Mouse (Mus musculus) megakaryocyte, adult 5-6 weeks (primary cell): ENCODE results near the gene Csrnp3. TPM values are rescaled to one million over a fixed set of nuclear protein-coding genes. Genes with fewer than 3 reads are reported as not detected.

Source experiments
- ATAC-seq: 2 replicates; pipeline ENCODE4 v1.8.0; 2016; ENCODE audit warnings: mild to moderate bottlenecking, inconsistent platforms; ENCODE audit not compliant: poor library complexity, severe bottlenecking
- total RNA-seq, 2 experiments: library from RNA; stranded (forward) in 1 of 2; stranded (reverse) in 1 of 2; fragments of 153-499, 151-499 nt in 1 of 2; fragments of 221-1000, 200-1000 nt in 1 of 2; gene quantifications; 2 replicates each; pipeline versions ENCODE4 v1.2.3 to v1.2.4; 2015 to 2017

Csrnp3 gene
- total RNA-seq, 2 experiments from 2014 or later, result not detected

- ATAC-seq, result no peak
These were observed 94.8 kb downstream of the Csrnp3 start for GRCm38 (mm10) chr2:65940351-65940750.

GRCm38 (mm10) chr2:65942346-65942745 lies 96.8 kb downstream of the Csrnp3 start:
- no peak for ATAC-seq

GRCm38 (mm10) chr2:65948808-65949207 lies 103.2 kb downstream of the Csrnp3 start:
- no peak for ATAC-seq

- ATAC-seq, result no peak
These were observed 108.3 kb downstream of the Csrnp3 start for GRCm38 (mm10) chr2:65953726-65954340.

GRCm38 (mm10) chr2:65955804-65956203 lies 110.2 kb downstream of the Csrnp3 start:
- ATAC-seq, result no peak

GRCm38 (mm10) chr2:65956727-65957126 lies 111.2 kb downstream of the Csrnp3 start:
- no peak for ATAC-seq

GRCm38 (mm10) chr2:65963420-65963819 lies 117.9 kb downstream of the Csrnp3 start:
- no peak for ATAC-seq

GRCm38 (mm10) chr2:65968810-65969209 lies 123.2 kb downstream of the Csrnp3 start:
- ATAC-seq, result no peak

GRCm38 (mm10) chr2:65973907-65974306 lies 128.3 kb downstream of the Csrnp3 start:
- ATAC-seq, result no peak

GRCm38 (mm10) chr2:65975383-65975782 lies 129.8 kb downstream of the Csrnp3 start:
- no peak for ATAC-seq

- no peak for ATAC-seq
These were observed 133.9 kb downstream of the Csrnp3 start for GRCm38 (mm10) chr2:65979338-65980053.

GRCm38 (mm10) chr2:65981470-65981869 lies 135.9 kb downstream of the Csrnp3 start:
- no peak for ATAC-seq

GRCm38 (mm10) chr2:65981965-65982364 lies 136.4 kb downstream of the Csrnp3 start:
- ATAC-seq, result no peak

GRCm38 (mm10) chr2:65985706-65986105 lies 140.1 kb downstream of the Csrnp3 start:
- no peak for ATAC-seq

- no peak for ATAC-seq
These were observed 141.5 kb downstream of the Csrnp3 start for GRCm38 (mm10) chr2:65987069-65987468.

- ATAC-seq, result no peak
These were observed 142.0 kb downstream of the Csrnp3 start for GRCm38 (mm10) chr2:65987588-65987987.

- no peak for ATAC-seq
These were observed 143.2 kb downstream of the Csrnp3 start for GRCm38 (mm10) chr2:65988788-65989187.

- no peak for ATAC-seq
These were observed 144.5 kb downstream of the Csrnp3 start for GRCm38 (mm10) chr2:65990108-65990507.

- ATAC-seq, result no peak
These were observed 145.2 kb downstream of the Csrnp3 start for GRCm38 (mm10) chr2:65990754-65991153.

GRCm38 (mm10) chr2:65993371-65993770 lies 147.8 kb downstream of the Csrnp3 start:
- ATAC-seq, result no peak

- ATAC-seq, result no peak
These were observed 149.4 kb downstream of the Csrnp3 start for GRCm38 (mm10) chr2:65994886-65995468.

GRCm38 (mm10) chr2:65998747-65999146 lies 153.2 kb downstream of the Csrnp3 start:
- no peak for ATAC-seq
